Mouse (Mus musculus): ENCODE measurements around the gene Olfr159. TPM values are rescaled to one million over a fixed set of nuclear protein-coding genes. Genes with fewer than 3 reads are reported as not detected.

Gene Olfr159
- polyA plus RNA-seq, 1 experiment from 2014 or later: not detected

DNA sequence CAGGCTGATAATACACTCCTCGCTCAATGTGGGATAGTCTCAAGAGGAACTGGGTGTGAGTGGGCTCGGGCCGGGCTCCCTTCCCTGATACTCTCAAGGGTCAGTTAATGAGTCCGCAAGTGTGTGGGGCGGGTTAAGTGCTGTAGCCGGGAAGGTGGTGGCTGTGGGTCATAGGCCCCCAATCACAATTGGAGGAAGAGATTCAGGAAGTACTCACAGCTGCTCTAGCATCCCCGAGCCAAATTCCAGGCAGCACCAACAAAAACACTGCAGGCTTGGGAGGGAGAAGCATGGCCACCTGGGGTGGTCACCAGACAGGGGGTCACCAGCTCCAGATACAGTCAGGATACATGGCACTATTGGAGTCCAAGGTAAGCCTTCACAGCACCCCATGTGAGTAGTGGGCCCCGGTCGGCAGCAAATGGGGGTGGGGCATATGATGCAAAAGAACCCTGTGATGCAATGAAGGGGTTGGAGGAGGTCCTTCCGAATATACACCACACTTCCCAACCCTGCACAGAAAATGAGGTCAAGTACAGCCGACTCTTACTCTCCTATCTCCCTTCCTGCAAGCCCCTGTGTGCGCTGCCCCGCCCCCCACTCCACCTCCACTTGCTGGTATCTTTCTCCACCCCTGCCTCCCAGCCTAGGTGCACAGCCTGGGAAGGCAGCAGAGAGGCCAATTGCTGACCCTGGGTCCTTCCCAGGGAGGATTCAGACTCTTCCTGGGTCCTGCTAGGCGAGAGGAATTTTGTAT is 40.8 kb downstream of the Olfr159 start, which contains the start of gene Spaar:
Gene Spaar (plus strand): TSS at position 241 of the 757 bp plus-strand sequence.
- Histone ChIP-seq H3K4me2 (no peak within 1 kb of the TSS), H3K9ac (replicated peaks) (no peak within 1 kb of the TSS), H3K4me3 (replicated peaks) (no peak within 1 kb of the TSS), H3K27ac (peak within 1 kb of the TSS; percentile 59), H3K27me3 (no peaks in the 10 kb centered on the region), H3K4me1 (replicated peaks) (peaks cover 22% of the 10 kb centered on the region), H3K36me3 (no peaks in the 10 kb centered on the region), H3K9me3 (no peaks in the 10 kb centered on the region)
- 65% methylated on average over 14 of the region's 14 CpGs for WGBS
- no peak for ATAC-seq (ENCODE audit: insufficient number of reproducible peaks, insufficient read depth, low FRiP score, low TSS enrichment, low read depth)

DNA sequence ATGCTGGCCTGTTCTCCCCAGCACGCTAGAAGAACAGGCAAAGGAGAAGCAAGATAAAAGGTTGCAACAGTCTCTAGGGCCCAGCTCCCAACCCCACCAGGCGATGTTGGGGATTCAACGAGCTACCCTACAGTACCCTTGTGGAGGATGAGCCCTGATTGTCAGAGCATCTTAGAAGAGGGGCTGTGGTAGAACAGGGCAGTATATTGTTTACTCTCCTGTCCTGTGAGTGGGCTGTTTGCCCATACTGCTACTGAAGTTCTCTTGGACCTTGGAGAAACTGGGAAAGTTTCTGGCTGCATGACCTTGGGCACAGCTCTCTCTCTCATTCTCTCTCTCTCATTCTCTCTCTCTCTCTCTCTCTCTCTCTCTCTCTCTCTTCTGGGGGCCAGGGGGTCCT is 41.7 kb downstream of the Olfr159 start:
- Histone ChIP-seq H3K9me3 (no peaks in the 10 kb centered on the region), H3K4me2 (no peak overlapping the region), H3K36me3 (no peaks in the 10 kb centered on the region), H3K4me1 (replicated peaks) (peaks cover 22% of the 10 kb centered on the region), H3K4me3 (replicated peaks) (no peak overlapping the region), H3K9ac (replicated peaks) (no peak overlapping the region), H3K27me3 (no peaks in the 10 kb centered on the region), H3K27ac (no peak overlapping the region)
- no peak for ATAC-seq (ENCODE audit: insufficient number of reproducible peaks, insufficient read depth, low FRiP score, low TSS enrichment, low read depth)
- WGBS: 70% methylated on average over 3 of the region's 3 CpGs

DNA sequence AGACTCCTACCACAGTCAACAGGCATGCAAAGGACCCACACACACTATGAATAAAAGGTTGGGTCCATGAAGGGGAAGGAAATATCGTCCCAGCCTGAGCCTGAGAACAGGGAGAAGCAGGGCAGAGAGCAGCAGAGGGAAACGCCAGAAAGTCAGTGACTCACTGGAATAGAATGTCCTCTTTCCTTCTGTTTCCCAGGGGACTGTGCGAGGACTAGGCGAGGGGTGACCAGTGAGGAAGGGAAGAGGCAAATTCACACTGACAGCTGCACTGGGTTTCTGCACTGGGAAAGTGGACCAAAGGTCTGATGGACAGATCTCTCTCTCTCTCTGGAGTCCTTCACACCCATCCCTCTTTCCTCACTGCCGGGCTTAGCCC is 42.2 kb downstream of the Olfr159 start:
- H3K9ac ChIP-seq (replicated peaks): no peak overlapping the region
- no peak overlapping the region for H3K4me2 ChIP-seq
- no peak for ATAC-seq (ENCODE audit: insufficient number of reproducible peaks, insufficient read depth, low FRiP score, low TSS enrichment, low read depth)
- no peaks in the 10 kb centered on the region for H3K27me3 ChIP-seq
- no peak overlapping the region for H3K27ac ChIP-seq
- H3K4me1 ChIP-seq (replicated peaks): peaks cover 22% of the 10 kb centered on the region
- H3K4me3 ChIP-seq (replicated peaks): no peak overlapping the region
- H3K36me3 ChIP-seq: no peaks in the 10 kb centered on the region
- 55% methylated on average over 5 of the region's 5 CpGs for WGBS
- no peaks in the 10 kb centered on the region for H3K9me3 ChIP-seq

DNA sequence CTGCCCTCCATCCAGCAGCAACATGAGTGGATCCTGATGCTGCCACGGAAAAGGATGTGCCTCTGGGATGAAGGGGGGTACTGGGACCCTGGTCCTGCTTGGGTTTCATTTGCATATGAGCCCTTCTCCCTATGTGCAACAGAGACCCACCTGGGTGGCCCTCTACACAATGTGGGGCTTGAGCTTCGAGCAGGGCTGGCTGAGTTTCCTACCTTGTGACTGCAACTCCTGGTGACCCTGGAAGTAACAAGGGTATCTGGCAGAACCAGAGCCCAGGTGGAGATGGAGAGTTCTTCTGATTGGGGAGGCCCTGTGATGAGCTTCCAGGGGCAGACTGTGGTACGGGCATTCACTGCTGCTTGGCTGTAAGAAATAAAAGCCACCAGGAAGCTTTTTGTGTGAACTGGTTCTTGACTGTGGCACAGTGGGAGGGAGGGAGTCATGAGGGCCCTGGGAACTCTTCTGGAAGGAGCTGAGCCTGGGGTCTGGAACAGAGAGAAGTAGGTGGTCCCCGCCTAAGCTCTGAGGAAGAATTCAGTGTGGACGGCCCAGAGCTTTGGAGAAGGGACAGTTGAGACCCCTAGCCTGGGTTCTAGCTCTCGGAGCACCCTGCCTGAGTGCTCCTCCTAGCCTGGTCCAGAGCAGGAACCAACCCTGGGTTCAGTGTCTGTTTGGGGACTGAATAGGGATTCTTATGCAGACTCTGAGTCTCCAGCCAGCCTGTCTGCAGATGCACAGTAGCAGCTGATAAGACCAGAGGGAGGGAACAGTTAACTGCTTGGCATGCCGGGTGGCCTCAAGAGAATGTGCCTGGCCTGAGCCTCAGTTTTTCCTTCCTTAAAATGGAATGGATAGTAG is 42.9 kb downstream of the Olfr159 start:
- no peaks in the 10 kb centered on the region for H3K27me3 ChIP-seq
- no peaks in the 10 kb centered on the region for H3K36me3 ChIP-seq
- no peak overlapping the region for H3K4me3 ChIP-seq (replicated peaks)
- WGBS: 69% methylated on average over 7 of the region's 7 CpGs
- peaks cover 22% of the 10 kb centered on the region for H3K4me1 ChIP-seq (replicated peaks)
- H3K9ac ChIP-seq (replicated peaks): no peak overlapping the region
- no peaks in the 10 kb centered on the region for H3K9me3 ChIP-seq
- H3K4me2 ChIP-seq: no peak overlapping the region
- no peak overlapping the region for H3K27ac ChIP-seq
- no peak for ATAC-seq (ENCODE audit: insufficient number of reproducible peaks, insufficient read depth, low FRiP score, low TSS enrichment, low read depth)

DNA sequence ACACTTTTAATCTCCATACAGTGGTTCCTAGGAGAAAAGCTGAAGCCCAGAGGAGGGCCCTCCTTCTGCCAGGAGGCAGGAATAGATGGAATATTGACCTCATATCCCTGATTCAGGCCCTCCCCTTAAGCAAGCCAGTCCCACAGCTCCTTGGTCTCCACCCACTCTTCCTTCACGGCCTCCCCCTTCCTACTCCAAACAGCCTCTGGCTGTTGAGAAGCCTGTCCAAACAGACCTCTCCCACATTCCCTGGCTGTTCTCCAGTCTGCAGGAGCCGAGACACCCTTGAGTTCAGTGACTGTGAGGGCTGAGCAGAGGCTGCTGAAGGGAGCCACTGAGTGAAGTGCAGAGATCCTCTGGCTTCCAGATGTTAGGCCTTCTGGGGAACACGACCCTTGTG is 43.8 kb downstream of the Olfr159 start, which contains the start of gene Hrct1:
Gene Hrct1 (plus strand): TSS at position 194 of the 400 bp plus-strand sequence.
- no peak within 1 kb of the TSS for H3K4me2 ChIP-seq
- ATAC-seq (ENCODE audit: insufficient number of reproducible peaks, insufficient read depth, low FRiP score, low TSS enrichment, low read depth): no peak
- no peaks in the 10 kb centered on the region for H3K9me3 ChIP-seq
- no peaks in the 10 kb centered on the region for H3K27me3 ChIP-seq
- H3K36me3 ChIP-seq: no peaks in the 10 kb centered on the region
- H3K9ac ChIP-seq (replicated peaks): no peak within 1 kb of the TSS
- H3K4me1 ChIP-seq (replicated peaks): peaks cover 14% of the 10 kb centered on the region; the same call in 1 of the 2 replicates
- WGBS: 39% methylated on average over 3 of the region's 3 CpGs
- H3K27ac ChIP-seq: no peak within 1 kb of the TSS
- no peak within 1 kb of the TSS for H3K4me3 ChIP-seq (replicated peaks)

DNA sequence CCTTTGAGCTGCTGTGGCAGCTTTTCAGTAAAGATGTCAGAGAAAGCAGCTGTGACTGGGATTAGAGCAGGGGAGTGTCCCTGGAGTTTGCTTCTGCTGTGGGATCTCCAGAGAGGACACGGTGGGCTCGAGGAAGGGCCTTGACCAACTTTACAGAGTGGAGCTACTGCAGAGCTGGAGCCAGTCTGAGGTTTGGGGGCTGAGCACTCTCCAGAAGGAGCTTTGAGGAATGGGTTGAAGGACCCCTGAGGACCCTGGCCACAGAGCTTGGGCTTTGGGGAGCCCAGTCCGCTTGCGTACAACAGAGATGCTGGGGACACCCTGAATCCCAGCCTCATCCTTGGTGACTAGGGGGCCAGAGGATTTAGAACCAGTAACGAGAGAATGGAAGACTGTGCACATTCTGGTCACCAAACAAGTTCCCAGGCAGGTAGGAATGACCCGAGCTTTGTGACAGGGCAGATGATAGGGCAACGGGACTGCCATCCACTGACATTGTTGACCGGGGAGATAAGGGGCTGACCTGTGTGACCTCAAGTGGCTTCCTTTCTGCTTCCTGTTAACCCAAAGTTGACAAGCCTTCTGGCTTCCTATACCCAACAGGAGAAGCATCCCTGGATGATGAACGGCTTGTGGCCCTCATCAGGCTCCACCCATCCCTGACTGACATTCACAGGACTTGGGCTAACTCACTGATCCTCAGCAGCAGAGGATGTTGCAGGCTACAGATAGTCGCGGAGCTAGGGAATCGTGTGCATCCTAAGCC is 44.4 kb downstream of the Olfr159 start:
- no peak for ATAC-seq (ENCODE audit: insufficient number of reproducible peaks, insufficient read depth, low FRiP score, low TSS enrichment, low read depth)
- no peak overlapping the region for H3K9ac ChIP-seq (replicated peaks)

DNA sequence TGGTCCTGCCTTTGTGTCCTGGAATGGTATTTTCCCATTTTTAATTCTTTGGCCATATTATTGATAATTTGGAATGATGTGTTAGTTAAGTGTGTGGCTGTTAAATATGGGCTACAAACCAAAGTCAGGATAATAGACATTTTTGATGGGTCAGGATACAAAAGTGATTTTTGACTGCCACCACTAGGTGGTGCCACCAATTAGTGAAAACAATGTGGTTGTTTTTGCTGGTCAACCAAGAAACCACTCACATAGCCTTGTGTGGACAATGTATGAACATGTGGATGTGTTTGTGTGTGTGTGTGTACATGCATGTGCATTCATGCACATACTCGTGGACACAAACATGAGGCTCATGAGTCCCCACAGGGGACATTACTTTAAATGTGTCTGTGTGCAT is 46.0 kb downstream of the Olfr159 start:
- H3K27ac ChIP-seq: no peak overlapping the region
- H3K4me1 ChIP-seq (replicated peaks): peaks cover 11% of the 10 kb centered on the region
- ATAC-seq (ENCODE audit: insufficient number of reproducible peaks, insufficient read depth, low FRiP score, low TSS enrichment, low read depth): no peak
- H3K36me3 ChIP-seq: no peaks in the 10 kb centered on the region
- H3K9me3 ChIP-seq: no peaks in the 10 kb centered on the region
- H3K9ac ChIP-seq (replicated peaks): no peak overlapping the region
- H3K27me3 ChIP-seq: no peaks in the 10 kb centered on the region
- no peak overlapping the region for H3K4me3 ChIP-seq (replicated peaks)
- 43% methylated on average over 1 of the region's 1 CpGs for whole genome bisulfite sequencing
- H3K4me2 ChIP-seq: no peak overlapping the region

More for the DNA sequence above, 44.4 kb downstream of the Olfr159 start:
- WGBS: 70% methylated on average over 12 of the region's 12 CpGs
- H3K27ac ChIP-seq: no peak overlapping the region
- H3K36me3 ChIP-seq: no peaks in the 10 kb centered on the region
- no peaks in the 10 kb centered on the region for H3K27me3 ChIP-seq
- H3K4me1 ChIP-seq (replicated peaks): peaks cover 14% of the 10 kb centered on the region; the same call in 1 of the 2 replicates
- no peaks in the 10 kb centered on the region for H3K9me3 ChIP-seq
- no peak overlapping the region for H3K4me2 ChIP-seq
- H3K4me3 ChIP-seq (replicated peaks): no peak overlapping the region

DNA sequence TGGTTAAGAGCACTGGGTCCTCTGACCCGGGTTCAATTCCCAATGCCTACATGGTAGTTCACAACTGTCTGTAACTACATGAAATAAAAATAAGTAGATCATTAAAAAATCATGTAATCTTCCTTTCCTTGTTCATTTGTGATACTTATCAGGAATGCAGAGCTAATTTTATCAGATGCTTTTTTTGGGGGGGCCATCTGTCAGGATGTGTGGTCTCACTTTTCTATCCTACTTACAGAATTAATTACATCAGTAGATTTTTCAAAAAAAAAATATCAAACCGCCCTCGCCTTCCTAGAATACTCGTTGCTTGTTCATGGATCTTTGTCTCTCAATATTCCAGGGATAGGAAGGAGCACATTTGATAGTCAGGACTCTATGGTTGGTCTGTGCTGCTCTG is 48.6 kb downstream of the Olfr159 start:
- Histone ChIP-seq H3K4me2 (no peak overlapping the region), H3K36me3 (no peaks in the 10 kb centered on the region), H3K9me3 (no peaks in the 10 kb centered on the region), H3K9ac (replicated peaks) (no peak overlapping the region), H3K27me3 (no peaks in the 10 kb centered on the region), H3K4me1 (replicated peaks) (peaks cover 10% of the 10 kb centered on the region), H3K4me3 (replicated peaks) (no peak overlapping the region), H3K27ac (no peak overlapping the region)
- ATAC-seq (ENCODE audit: insufficient number of reproducible peaks, insufficient read depth, low FRiP score, low TSS enrichment, low read depth): no peak
- 91% methylated on average over 4 of the region's 4 CpGs for whole genome bisulfite sequencing

DNA sequence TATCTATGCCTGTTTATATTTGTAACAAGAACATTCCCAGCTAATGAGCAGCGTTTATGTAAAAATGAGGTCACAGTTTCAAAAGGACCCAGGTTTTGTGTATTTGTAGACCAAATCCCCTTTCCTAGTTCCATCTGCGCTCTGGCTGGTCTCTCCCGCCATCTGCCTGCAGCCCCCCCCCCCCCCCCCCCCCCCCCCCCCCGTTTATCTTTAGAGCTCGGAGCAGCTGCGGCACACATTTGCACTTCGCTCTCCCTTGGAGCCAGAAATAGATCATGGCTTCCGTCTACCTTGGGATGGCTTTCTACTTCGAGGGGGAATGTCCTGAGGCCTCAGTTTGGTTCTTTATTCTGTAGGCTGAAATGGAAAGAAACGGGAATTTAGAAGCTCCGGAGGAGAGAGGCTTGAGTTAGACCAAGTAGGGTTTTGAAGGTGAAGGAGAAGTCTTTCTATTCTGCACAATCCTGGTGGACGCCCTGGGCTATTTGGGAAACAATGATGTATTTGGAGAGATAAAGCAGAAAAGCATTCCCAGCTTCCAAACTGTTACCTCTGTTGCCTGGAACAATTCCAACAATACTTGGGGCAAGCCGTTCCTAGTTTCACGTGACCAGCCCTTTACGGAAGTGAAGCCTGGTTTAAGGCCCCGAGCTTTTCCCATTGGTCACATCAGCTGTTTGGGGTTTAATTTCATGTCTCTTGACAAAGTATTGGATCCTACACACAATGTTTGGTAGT is 50.1 kb downstream of the Olfr159 start:
- Histone ChIP-seq H3K36me3 (no peaks in the 10 kb centered on the region), H3K27ac (no peak overlapping the region), H3K9ac (replicated peaks) (no peak overlapping the region), H3K4me1 (replicated peaks) (peaks cover 7% of the 10 kb centered on the region), H3K27me3 (0 out of 2 replicates have a peak, but pooled peaks cover 2% of the 10 kb centered on the region), H3K4me2 (no peak overlapping the region), H3K9me3 (no peaks in the 10 kb centered on the region), H3K4me3 (replicated peaks) (no peak overlapping the region)
- ATAC-seq (ENCODE audit: insufficient number of reproducible peaks, insufficient read depth, low FRiP score, low TSS enrichment, low read depth): no peak
- WGBS: 55% methylated on average over 15 of the region's 16 CpGs

All from limb, embryonic 12.5 days (tissue).